In genomic region chr11:96789990-96790389, GRCm38 (mm10) we compare ENCODE assay signal across 8 mouse cellular contexts. TPM values are rescaled to one million over a fixed set of nuclear protein-coding genes. Genes with fewer than 3 reads are reported as not detected.
DNase-seq lines count a peak whose midpoint lies in the region; ATAC-seq and TF ChIP-seq lines count a peak whose summit lies in the region.

No protein-coding gene starts in this region.

- no peaks in the 10 kb centered on the region for H3K36me3 ChIP-seq in megakaryocyte, embryonic 14.5 days (replicated peaks; ENCODE audit: low read length)
- H3K36me3 ChIP-seq in embryonic facial prominence, embryonic 13.5 days: no peaks in the 10 kb centered on the region; the same call in 1 of the 2 replicates
- H3K36me3 ChIP-seq in limb, embryonic 11.5 days (ENCODE audit: control insufficient read depth, insufficient read depth, low read length): no peaks in the 10 kb centered on the region
- no peaks in the 10 kb centered on the region; the same call in 1 of the 2 replicates for H3K36me3 ChIP-seq in small intestine, adult 2 months (ENCODE audit: control insufficient read depth, insufficient read depth, low read length)

- 6% methylated on average over 5 of the region's 5 CpGs for WGBS in embryonic facial prominence, embryonic 13.5 days
- 9% methylated on average over 5 of the region's 5 CpGs for WGBS in limb, embryonic 11.5 days
- 11% methylated on average over 5 of the region's 5 CpGs for WGBS in small intestine, adult 2 months

- TF ChIP-seq CTCF in small intestine, adult 2 months (IDR thresholded peaks at IDR 0.05; ENCODE audit: extremely low read depth, insufficient read length, insufficient replicate concordance, low read depth, low read length): no peak

- H3K9ac ChIP-seq in embryonic facial prominence, embryonic 13.5 days: peak overlapping the region; percentile 95
- peak overlapping the region; percentile 98 for H3K9ac ChIP-seq in limb, embryonic 11.5 days (ENCODE audit: low read length)

- no peaks in the 10 kb centered on the region for H3K27me3 ChIP-seq in megakaryocyte, embryonic 14.5 days (replicated peaks)
- H3K27me3 ChIP-seq in embryonic facial prominence, embryonic 13.5 days: no peaks in the 10 kb centered on the region
- no peaks in the 10 kb centered on the region for H3K27me3 ChIP-seq in limb, embryonic 11.5 days (ENCODE audit: control insufficient read depth, insufficient read depth, low read length)
- no peaks in the 10 kb centered on the region for H3K27me3 ChIP-seq in small intestine, adult 2 months (ENCODE audit: control insufficient read depth, insufficient read depth, low read length)

- no peak for DNase-seq in limb, embryonic 11.5 days (ENCODE audit: low spot score)
- DNase-seq in gastrocnemius, postnatal 14 days: no peak
- DNase-seq in adrenal gland, adult 8-10 months: no peak
- no peak for DNase-seq in urinary bladder, postnatal 25 days (ENCODE audit: low spot score)

- no peaks in the 10 kb centered on the region for H3K9me3 ChIP-seq in megakaryocyte, embryonic 14.5 days
- no peaks in the 10 kb centered on the region for H3K9me3 ChIP-seq in embryonic facial prominence, embryonic 13.5 days
- H3K9me3 ChIP-seq in limb, embryonic 11.5 days (ENCODE audit: control insufficient read depth, low read length): no peaks in the 10 kb centered on the region

- no peak for ATAC-seq in megakaryocyte, adult 5-6 weeks (ENCODE audit: poor library complexity, severe bottlenecking)
- ATAC-seq in embryonic facial prominence, embryonic 13.5 days (ENCODE audit: insufficient number of reproducible peaks, insufficient read depth, low FRiP score, low TSS enrichment, low read depth): no peak
- ATAC-seq in limb, embryonic 11.5 days (ENCODE audit: insufficient number of reproducible peaks, low FRiP score, low TSS enrichment, low read depth): no peak

- no peak for TF ChIP-seq POLR2A in small intestine, adult 2 months (IDR thresholded peaks at IDR 0.05; ENCODE audit: low read depth, low read length)

- H3K4me3 ChIP-seq in megakaryocyte, embryonic 14.5 days (replicated peaks): peak overlapping the region; percentile 96
- H3K4me3 ChIP-seq in embryonic facial prominence, embryonic 13.5 days: peak overlapping the region; percentile 92
- H3K4me3 ChIP-seq in limb, embryonic 11.5 days (ENCODE audit: low read depth, low read length): peak overlapping the region; percentile 91
- H3K4me3 ChIP-seq in small intestine, adult 2 months (ENCODE audit: low read depth, low read length): peak overlapping the region; percentile 98

- peak overlapping the region; percentile 94 for H3K4me2 ChIP-seq in embryonic facial prominence, embryonic 13.5 days
- H3K4me2 ChIP-seq in limb, embryonic 11.5 days (ENCODE audit: low read depth, severe bottlenecking): peak overlapping the region; percentile 94

- peak overlapping the region; percentile 48; the same call in 1 of the 2 replicates for H3K27ac ChIP-seq in embryonic facial prominence, embryonic 13.5 days
- H3K27ac ChIP-seq in limb, embryonic 11.5 days (replicated peaks; ENCODE audit: low read depth, low read length): no peak overlapping the region
- no peak overlapping the region for H3K27ac ChIP-seq in small intestine, adult 2 months (ENCODE audit: insufficient read depth, low read depth, low read length)

- intact Hi-C loops in gastrocnemius, postnatal 14 days (cut with DNase I; ENCODE audit: low total_unique reads): no loop called here

- peaks cover 47% of the 10 kb centered on the region for H3K4me1 ChIP-seq in megakaryocyte, embryonic 14.5 days
- H3K4me1 ChIP-seq in embryonic facial prominence, embryonic 13.5 days: peaks cover 32% of the 10 kb centered on the region
- peaks cover 6% of the 10 kb centered on the region for H3K4me1 ChIP-seq in limb, embryonic 11.5 days (ENCODE audit: control insufficient read depth, insufficient read depth, low read length)
- H3K4me1 ChIP-seq in small intestine, adult 2 months (ENCODE audit: control insufficient read depth, insufficient read depth, insufficient read length, low read length): peaks cover 5% of the 10 kb centered on the region; the same call in 1 of the 2 replicates

RNA-seq across cellular contexts. Expression of gene Cbx1, which starts 1.1 kb away (rescaled TPM):
- polyA plus RNA-seq in megakaryocyte, embryonic 14.5 days (2012; ENCODE audit: insufficient read depth, low replicate concordance): 12.8 and 33.7 TPM in 2 replicates
- 37.7 and 39.2 TPM in 2 replicates for total RNA-seq in megakaryocyte, adult 5-6 weeks (2015)
- 60.2 and 60.5 TPM in 2 replicates for total RNA-seq in megakaryocyte, adult 5-6 weeks (2017)
- polyA plus RNA-seq in embryonic facial prominence, embryonic 13.5 days (2015; fragmentation: Nextera tagmentation; extraction: Ambion mirVana): 164 and 170 TPM in 2 replicates
- polyA plus RNA-seq in limb, embryonic 11.5 days (2014; fragmentation: Nextera tagmentation; extraction: Ambion mirVana): 172 and 179 TPM in 2 replicates
- polyA plus RNA-seq in small intestine, adult 2 months (2012; rRNA removed): 11.8 and 18.1 TPM in 2 replicates
- 10 to 100 TPM; 36.4 to 37.5 TPM for total RNA-seq in gastrocnemius, postnatal 14 days (2021)
- total RNA-seq in adrenal gland, adult 8-10 months (2022): 10 to 100 TPM; 63.6 to 80.2 (median 78.0) TPM

RNA-seq across cellular contexts. Expression of gene Snx11, which starts 12.6 kb away (rescaled TPM):
- polyA plus RNA-seq in megakaryocyte, embryonic 14.5 days (2012; ENCODE audit: insufficient read depth, low replicate concordance): 6.3 and 9.8 TPM in 2 replicates
- total RNA-seq in megakaryocyte, adult 5-6 weeks (2015): 8.3 and 10.3 TPM in 2 replicates
- total RNA-seq in megakaryocyte, adult 5-6 weeks (2017): 25.5 and 27.4 TPM in 2 replicates
- 23.5 TPM in 2 replicates for polyA plus RNA-seq in embryonic facial prominence, embryonic 13.5 days (2015; fragmentation: Nextera tagmentation; extraction: Ambion mirVana)
- 10.3 and 11.3 TPM in 2 replicates for polyA plus RNA-seq in limb, embryonic 11.5 days (2014; fragmentation: Nextera tagmentation; extraction: Ambion mirVana)
- 9.8 and 13.2 TPM in 2 replicates for polyA plus RNA-seq in small intestine, adult 2 months (2012; rRNA removed)
- total RNA-seq in gastrocnemius, postnatal 14 days (2021): 10 to 100 TPM in 1 of 2 experiments, 1 to 10 TPM in 1; 7.7 to 11.0 TPM
- 10 to 100 TPM; 28.7 to 59.2 (median 36.3) TPM for total RNA-seq in adrenal gland, adult 8-10 months (2022)

RNA-seq across cellular contexts. Expression of gene Nfe2l1, which starts 39.8 kb away (rescaled TPM):
- 28.9 and 34.9 TPM in 2 replicates for polyA plus RNA-seq in megakaryocyte, embryonic 14.5 days (2012; ENCODE audit: insufficient read depth, low replicate concordance)
- 30.0 and 32.6 TPM in 2 replicates for total RNA-seq in megakaryocyte, adult 5-6 weeks (2015)
- total RNA-seq in megakaryocyte, adult 5-6 weeks (2017): 30.2 and 31.1 TPM in 2 replicates
- polyA plus RNA-seq in embryonic facial prominence, embryonic 13.5 days (2015; fragmentation: Nextera tagmentation; extraction: Ambion mirVana): 61.7 and 66.5 TPM in 2 replicates
- polyA plus RNA-seq in limb, embryonic 11.5 days (2014; fragmentation: Nextera tagmentation; extraction: Ambion mirVana): 30.1 and 33.7 TPM in 2 replicates
- polyA plus RNA-seq in small intestine, adult 2 months (2012; rRNA removed): 36.1 and 87.5 TPM in 2 replicates
- 100 to 1,000 TPM; 241 to 268 TPM for total RNA-seq in gastrocnemius, postnatal 14 days (2021)
- total RNA-seq in adrenal gland, adult 8-10 months (2022): 100 to 1,000 TPM; 460 to 743 (median 603) TPM

RNA-seq across cellular contexts. Expression of gene Copz2, which starts 59.7 kb away (rescaled TPM):
- polyA plus RNA-seq in megakaryocyte, embryonic 14.5 days (2012; ENCODE audit: insufficient read depth, low replicate concordance): 3.4 TPM in 1 of 2 replicates, not detected in the other
- total RNA-seq in megakaryocyte, adult 5-6 weeks (2015): 2.0 and 4.2 TPM in 2 replicates
- total RNA-seq in megakaryocyte, adult 5-6 weeks (2017): 0.28 and 0.92 TPM in 2 replicates
- 123 and 125 TPM in 2 replicates for polyA plus RNA-seq in embryonic facial prominence, embryonic 13.5 days (2015; fragmentation: Nextera tagmentation; extraction: Ambion mirVana)
- 53.8 and 56.8 TPM in 2 replicates for polyA plus RNA-seq in limb, embryonic 11.5 days (2014; fragmentation: Nextera tagmentation; extraction: Ambion mirVana)
- 4.7 and 9.5 TPM in 2 replicates for polyA plus RNA-seq in small intestine, adult 2 months (2012; rRNA removed)
- total RNA-seq in gastrocnemius, postnatal 14 days (2021): 10 to 100 TPM; 28.3 to 36.3 TPM
- 10 to 100 TPM; 60.6 to 73.0 (median 64.0) TPM for total RNA-seq in adrenal gland, adult 8-10 months (2022)
